Mouse (Mus musculus) c-Kit-negative CD71-positive TER-119-positive erythroid progenitor cells, embryonic 14.5 days (primary cell): ENCODE results near the gene Tcl1b3.
"Not testable (repeated sequence)": the region's sequence is repeated elsewhere in the genome, so short reads cannot be mapped to it uniquely, and the experiment has no call there.

Source experiments
- DNase-seq: peaks from one replicate; pipeline ENCODE4 v3.0.0-alpha.2; 2013; ENCODE audit warnings: low read depth, low spot score

The Tcl1b3 gene

GRCm38 (mm10) chr12:105190743-105191142, at the start of gene Tcl1b3:
Gene Tcl1b3 (plus strand): TSS chr12:105191043.
- not testable (repeated sequence) for DNase-seq

- DNase-seq: no peak
Observed at GRCm38 (mm10) chr12:105143096-105143495, 47.7 kb upstream of the Tcl1b3 start.

DNA sequence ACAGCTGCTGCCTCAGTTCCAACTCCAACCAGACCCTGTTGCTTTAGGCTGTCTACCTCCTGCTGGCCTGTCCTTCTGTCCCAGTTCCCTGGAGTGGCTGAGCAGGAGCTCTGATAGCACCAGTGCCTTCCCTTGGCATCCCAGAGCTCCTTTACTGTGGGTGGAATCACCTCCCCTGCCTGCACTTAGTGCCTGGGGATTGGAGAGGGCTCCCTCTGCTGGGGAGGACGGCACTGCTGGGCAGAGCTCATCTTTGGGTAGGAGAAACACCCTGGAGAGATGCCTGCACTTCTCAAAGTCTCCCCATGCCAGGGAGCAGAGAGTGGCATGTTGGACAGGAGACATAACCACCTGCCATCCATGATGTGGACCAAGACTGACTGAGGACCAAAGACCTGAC, 45.9 kb upstream of the Tcl1b3 start:
- not testable (repeated sequence) for DNase-seq

GRCm38 (mm10) chr12:105145714-105146113, 45.1 kb upstream of the Tcl1b3 start, which contains the start of gene Tcl1b2:
Gene Tcl1b2 (plus strand): TSS chr12:105146014.
- DNase-seq: no peak

DNA sequence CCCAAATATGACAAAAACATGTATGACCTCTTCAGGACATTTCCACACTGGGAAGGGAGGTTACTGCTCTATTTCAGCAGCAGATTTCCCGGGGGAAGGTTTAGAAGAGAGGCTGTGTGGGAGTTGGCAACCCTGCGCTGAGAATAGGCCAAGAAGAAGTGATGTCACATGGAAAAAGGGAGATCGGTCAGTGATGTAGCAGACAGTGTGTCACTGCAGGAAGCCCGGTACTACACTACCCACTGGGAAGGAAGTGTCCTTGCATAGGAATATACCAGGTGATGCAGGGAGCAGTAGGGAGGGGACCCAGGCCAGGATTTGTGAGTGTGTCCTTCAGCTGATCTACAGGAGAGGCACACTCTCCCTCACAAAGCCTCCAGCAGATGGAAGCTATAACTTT, 35.6 kb upstream of the Tcl1b3 start:
- DNase-seq: not testable (repeated sequence)

DNA sequence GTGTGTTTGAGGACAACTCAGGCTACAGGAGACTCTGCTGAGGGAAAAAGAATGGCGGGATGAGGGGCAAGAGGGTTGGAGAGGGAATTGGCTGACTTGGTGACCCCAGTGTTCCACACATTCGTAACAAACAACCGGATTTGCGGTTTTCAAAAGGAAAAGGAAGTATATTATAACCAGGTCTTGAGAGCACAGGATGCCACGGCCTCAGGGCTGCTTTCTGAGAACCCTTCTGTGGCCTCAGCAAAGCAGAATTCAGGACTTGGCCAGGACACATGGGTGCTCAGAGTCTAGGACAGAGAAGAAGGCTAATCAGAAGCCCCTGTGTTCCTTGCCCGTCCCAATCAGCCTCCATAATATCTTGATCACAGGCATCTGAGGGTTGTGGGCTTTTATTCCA, 32.0 kb upstream of the Tcl1b3 start:
- no peak for DNase-seq

DNA sequence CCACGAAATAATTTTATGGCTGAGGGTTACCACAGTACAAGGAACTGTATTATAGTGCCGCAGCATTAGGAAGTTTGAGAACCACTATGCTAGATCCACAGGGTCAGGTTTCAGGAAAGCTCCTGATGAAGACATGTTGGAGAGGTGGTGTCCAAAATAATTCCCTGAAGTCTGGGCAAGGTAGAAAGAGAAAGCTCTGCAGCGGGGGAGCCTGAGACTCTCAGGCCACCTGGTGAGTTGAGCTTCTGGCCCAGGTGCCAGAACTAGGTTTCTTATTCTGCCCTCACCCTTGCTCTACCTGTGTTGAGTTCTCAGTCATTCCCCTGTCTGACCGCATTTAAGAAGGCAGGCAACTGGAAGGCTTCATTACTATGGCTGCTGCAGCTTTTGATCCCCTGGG, 31.5 kb upstream of the Tcl1b3 start, which contains the start of gene Tcl1b1:
Gene Tcl1b1, plus strand, starts transcription at position 301 of the 400 bp plus-strand sequence.
- DNase-seq: no peak

- no peak for DNase-seq
Observed at GRCm38 (mm10) chr12:105166734-105167133, 24.1 kb upstream of the Tcl1b3 start.

GRCm38 (mm10) chr12:105173366-105173765, 17.5 kb upstream of the Tcl1b3 start:
- DNase-seq: no peak

- not testable (repeated sequence) for DNase-seq
Observed at GRCm38 (mm10) chr12:105174318-105174717, 16.5 kb upstream of the Tcl1b3 start.

GRCm38 (mm10) chr12:105176044-105176443, 14.8 kb upstream of the Tcl1b3 start, which contains the start of gene Tcl1b5:
Gene Tcl1b5 (plus strand): TSS chr12:105176344.
- not testable (repeated sequence) for DNase-seq

GRCm38 (mm10) chr12:105181040-105181644, 9.7 kb upstream of the Tcl1b3 start:
- not testable (repeated sequence) for DNase-seq

- DNase-seq: not testable (repeated sequence)
Observed at GRCm38 (mm10) chr12:105188980-105189379, 1.9 kb upstream of the Tcl1b3 start.

- not testable (repeated sequence) for DNase-seq
Observed at GRCm38 (mm10) chr12:105199684-105200497, 9.0 kb downstream of the Tcl1b3 start.

DNA sequence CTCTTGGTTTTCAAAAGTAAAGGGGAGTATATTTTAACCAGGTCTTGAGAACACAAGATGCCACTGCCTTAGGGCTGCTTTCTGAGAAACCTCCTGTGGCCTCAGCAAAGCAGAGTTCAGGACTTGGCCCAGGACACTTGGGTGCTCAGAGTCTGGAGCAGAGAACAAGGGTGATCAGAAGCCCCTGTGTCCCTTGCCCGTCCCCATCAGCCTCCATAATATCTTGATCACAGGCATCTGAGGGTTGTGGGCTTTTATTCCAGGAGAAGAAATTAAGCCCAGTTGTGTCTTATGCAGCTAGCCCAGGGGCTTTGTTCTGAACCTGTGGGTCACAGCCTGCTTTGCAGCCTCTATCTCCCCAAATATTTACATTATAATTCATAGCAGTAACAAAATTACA, 10.8 kb downstream of the Tcl1b3 start, which contains the start of gene Tcl1b4:
Gene Tcl1b4, plus strand, starts transcription at position 301 of the 400 bp plus-strand sequence.
- not testable (repeated sequence) for DNase-seq

DNA sequence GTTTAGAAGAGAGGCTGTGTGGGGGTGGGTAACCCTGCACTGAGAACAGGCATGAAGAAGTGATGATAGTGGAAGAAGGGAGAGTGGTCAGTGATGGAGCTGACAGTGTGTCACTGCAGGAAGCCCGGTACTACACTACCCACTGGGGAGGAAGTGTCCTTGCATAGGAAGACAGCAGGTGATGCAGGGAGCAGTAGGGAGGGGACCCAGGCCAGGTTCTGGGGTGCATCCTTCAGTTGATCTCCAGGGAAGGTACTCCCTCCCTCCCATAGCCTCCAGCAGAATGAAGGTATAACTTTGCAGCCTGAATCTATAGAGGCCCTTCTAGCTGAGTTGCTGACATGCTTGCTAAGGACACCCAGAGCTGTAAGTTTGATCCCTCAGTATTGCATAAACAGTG, 16.2 kb downstream of the Tcl1b3 start:
- no peak for DNase-seq

- DNase-seq: no peak
Observed at GRCm38 (mm10) chr12:105208441-105208840, 17.6 kb downstream of the Tcl1b3 start.

- no peak for DNase-seq
Observed at GRCm38 (mm10) chr12:105209231-105209630, 18.4 kb downstream of the Tcl1b3 start.

DNA sequence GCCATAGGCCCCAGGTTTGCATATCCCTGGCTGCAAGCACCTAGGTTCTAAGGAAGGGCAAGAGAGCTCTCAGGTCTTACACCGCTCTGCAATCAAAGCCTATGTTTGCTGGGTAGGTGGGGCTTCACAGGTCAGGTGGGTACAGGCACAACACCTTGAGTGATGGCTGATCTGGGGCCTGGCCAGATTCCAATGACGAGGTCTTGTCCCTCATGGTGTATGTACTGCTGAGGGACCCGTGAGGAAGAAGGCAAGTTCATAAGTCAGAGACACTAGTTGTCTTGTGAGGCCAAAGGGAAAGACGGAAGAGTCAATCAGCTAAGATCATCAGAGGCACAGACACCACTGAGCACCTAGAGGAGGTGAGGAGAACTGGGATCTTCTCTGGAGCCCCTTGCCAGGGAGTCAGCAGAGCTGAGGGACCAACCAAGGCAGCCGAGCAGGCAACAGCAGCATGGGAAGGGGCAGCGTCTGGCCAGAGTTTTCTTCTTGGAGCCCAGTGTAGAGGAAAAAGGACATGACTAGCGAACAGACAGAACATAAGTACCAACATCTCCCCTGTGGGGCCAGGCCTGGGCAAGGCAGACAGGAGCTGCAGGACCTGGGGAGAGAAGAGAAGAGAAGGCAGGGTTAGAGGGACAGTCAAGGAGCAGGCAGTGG, 26.4 kb downstream of the Tcl1b3 start:
- DNase-seq: no peak

DNA sequence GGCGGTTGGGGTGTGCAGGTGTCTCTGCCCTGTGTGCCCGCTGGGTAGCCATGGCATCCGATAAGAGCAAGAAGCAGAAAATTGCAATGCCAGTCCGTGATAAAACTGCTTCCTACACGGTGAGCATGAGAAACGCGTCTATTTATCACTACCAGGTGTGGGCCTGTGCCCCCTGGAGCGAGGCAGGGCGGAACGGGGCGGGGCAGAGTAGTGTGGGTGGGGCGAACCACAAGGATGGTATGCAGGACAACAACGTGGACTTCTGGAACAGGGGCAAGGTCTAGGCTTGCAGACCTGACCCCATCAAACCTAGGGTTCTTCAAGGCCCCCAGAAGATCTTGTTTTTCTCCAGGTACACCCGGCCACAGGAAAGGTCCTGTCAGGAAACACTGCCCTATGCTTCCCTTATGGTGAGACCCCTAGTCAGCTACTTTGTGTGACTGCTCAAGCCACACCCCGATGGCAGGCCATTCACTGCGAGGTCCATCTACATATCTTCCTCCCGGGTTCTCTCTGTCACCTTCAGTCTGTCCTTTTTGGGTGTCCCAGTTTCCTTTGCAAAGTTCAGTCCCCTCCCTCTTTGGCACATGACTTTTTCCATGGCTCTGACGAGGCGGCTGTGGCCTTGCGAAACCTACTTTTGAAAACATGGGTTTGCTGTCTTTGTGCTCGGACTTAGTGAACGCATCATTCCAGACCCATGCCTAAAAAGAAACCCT, 31.9 kb downstream of the Tcl1b3 start, which contains the start of gene Tcl1:
Gene Tcl1, minus strand, starts transcription at position 193 of the 719 bp plus-strand sequence.
- no peak for DNase-seq

DNA sequence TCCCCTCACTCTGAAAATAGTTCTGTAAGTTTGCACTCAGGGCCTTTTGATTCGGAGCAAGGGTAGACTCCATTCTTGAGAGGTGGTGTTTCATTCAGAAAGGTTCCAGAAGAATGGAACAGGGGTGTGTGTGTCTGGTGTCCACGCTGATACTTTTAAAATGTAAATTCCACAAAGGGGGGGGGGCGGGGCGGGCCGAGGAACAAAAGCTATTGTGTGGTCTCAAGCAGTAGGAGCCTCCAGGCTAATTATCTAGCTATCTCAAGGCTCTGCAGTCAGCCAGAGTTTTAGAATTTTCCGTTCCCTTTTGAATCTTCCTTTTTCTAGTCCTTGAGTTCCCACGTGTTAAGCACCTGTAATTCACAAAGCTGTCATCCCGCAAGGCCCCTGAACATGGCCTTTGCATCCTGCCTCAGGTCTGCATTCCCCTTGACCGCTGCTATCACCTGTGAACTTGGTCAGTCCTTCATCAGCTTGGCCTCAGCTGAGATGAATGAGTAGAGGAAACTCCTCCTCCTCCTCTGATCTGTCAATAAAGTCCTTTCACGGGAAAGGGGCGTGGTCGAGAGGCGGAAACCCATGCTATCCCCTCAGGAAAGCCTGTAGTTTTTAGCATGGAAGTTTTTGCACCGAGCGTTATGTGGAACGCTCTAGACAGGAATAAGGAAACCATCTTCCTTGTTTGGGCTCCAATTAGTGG, 33.9 kb downstream of the Tcl1b3 start:
- no peak for DNase-seq
